Mouse (Mus musculus): ENCODE measurements around the gene Lrrc2. TPM values are rescaled to one million over a fixed set of nuclear protein-coding genes. Genes with fewer than 3 reads are reported as not detected.

Lrrc2 gene
- polyA plus RNA-seq, 1 experiment from 2014 or later, result 0.06 TPM

GRCm38 (mm10) chr9:110946548-110947044 is 4.7 kb upstream of the Lrrc2 start:
- H3K9ac ChIP-seq (ENCODE audit: low read depth, low read length), result no peak overlapping the region
- no peak overlapping the region for H3K4me3 ChIP-seq (ENCODE audit: low read length)
- peaks cover 24% of the 10 kb centered on the region for H3K27me3 ChIP-seq (replicated peaks; ENCODE audit: control insufficient read depth, insufficient read depth, low read length)
- H3K27ac ChIP-seq (ENCODE audit: low read length), result no peak overlapping the region
- no peak overlapping the region for H3K4me2 ChIP-seq (ENCODE audit: low read depth, low read length)
- no peaks in the 10 kb centered on the region; the same call in 1 of the 2 replicates for H3K4me1 ChIP-seq (ENCODE audit: control insufficient read depth, insufficient read depth, low read length)
- H3K9me3 ChIP-seq (ENCODE audit: control insufficient read depth, low read length), result no peaks in the 10 kb centered on the region
- WGBS, result 33% methylated on average over 20 of the region's 20 CpGs
- no peak for ATAC-seq
- no peaks in the 10 kb centered on the region for H3K36me3 ChIP-seq (ENCODE audit: control insufficient read depth, insufficient read depth, low read length)

- Histone ChIP-seq H3K4me1 (ENCODE audit: control insufficient read depth, insufficient read depth, low read length) (no peaks in the 10 kb centered on the region; the same call in 1 of the 2 replicates), H3K9me3 (ENCODE audit: control insufficient read depth, low read length) (no peaks in the 10 kb centered on the region), H3K9ac (ENCODE audit: low read depth, low read length) (no peak overlapping the region), H3K27me3 (replicated peaks; ENCODE audit: control insufficient read depth, insufficient read depth, low read length) (peaks cover 24% of the 10 kb centered on the region), H3K36me3 (ENCODE audit: control insufficient read depth, insufficient read depth, low read length) (no peaks in the 10 kb centered on the region), H3K27ac (ENCODE audit: low read length) (no peak overlapping the region), H3K4me2 (ENCODE audit: low read depth, low read length) (no peak overlapping the region), H3K4me3 (ENCODE audit: low read length) (no peak overlapping the region)
- WGBS, result 26% methylated on average over 6 of the region's 6 CpGs
- no peak for ATAC-seq
Measured at GRCm38 (mm10) chr9:110947261-110947661, 4.1 kb upstream of the Lrrc2 start.

GRCm38 (mm10) chr9:110947900-110948299 is 3.4 kb upstream of the Lrrc2 start:
- Histone ChIP-seq H3K4me1 (ENCODE audit: control insufficient read depth, insufficient read depth, low read length) (no peaks in the 10 kb centered on the region; the same call in 1 of the 2 replicates), H3K27me3 (replicated peaks; ENCODE audit: control insufficient read depth, insufficient read depth, low read length) (peaks cover 24% of the 10 kb centered on the region), H3K9ac (ENCODE audit: low read depth, low read length) (no peak overlapping the region), H3K4me2 (ENCODE audit: low read depth, low read length) (no peak overlapping the region), H3K9me3 (ENCODE audit: control insufficient read depth, low read length) (no peaks in the 10 kb centered on the region), H3K4me3 (ENCODE audit: low read length) (no peak overlapping the region), H3K36me3 (ENCODE audit: control insufficient read depth, insufficient read depth, low read length) (no peaks in the 10 kb centered on the region), H3K27ac (ENCODE audit: low read length) (no peak overlapping the region)
- 53% methylated on average over 6 of the region's 6 CpGs for whole genome bisulfite sequencing
- no peak for ATAC-seq

GRCm38 (mm10) chr9:110948813-110949310 is 2.5 kb upstream of the Lrrc2 start:
- Histone ChIP-seq H3K9ac (ENCODE audit: low read depth, low read length) (no peak overlapping the region), H3K36me3 (ENCODE audit: control insufficient read depth, insufficient read depth, low read length) (no peaks in the 10 kb centered on the region), H3K27me3 (replicated peaks; ENCODE audit: control insufficient read depth, insufficient read depth, low read length) (peaks cover 24% of the 10 kb centered on the region), H3K4me3 (ENCODE audit: low read length) (no peak overlapping the region), H3K27ac (ENCODE audit: low read length) (no peak overlapping the region), H3K4me2 (ENCODE audit: low read depth, low read length) (no peak overlapping the region), H3K4me1 (ENCODE audit: control insufficient read depth, insufficient read depth, low read length) (no peaks in the 10 kb centered on the region; the same call in 1 of the 2 replicates), H3K9me3 (ENCODE audit: control insufficient read depth, low read length) (no peaks in the 10 kb centered on the region)
- WGBS, result 56% methylated on average over 8 of the region's 8 CpGs
- ATAC-seq, result no peak

GRCm38 (mm10) chr9:110950109-110950508 is 1.2 kb upstream of the Lrrc2 start:
- no peak overlapping the region for H3K4me3 ChIP-seq (ENCODE audit: low read length)
- WGBS, result 95% methylated on average over 3 of the region's 3 CpGs
- no peak overlapping the region for H3K4me2 ChIP-seq (ENCODE audit: low read depth, low read length)
- H3K9me3 ChIP-seq (ENCODE audit: control insufficient read depth, low read length), result no peaks in the 10 kb centered on the region
- H3K4me1 ChIP-seq (ENCODE audit: control insufficient read depth, insufficient read depth, low read length), result no peaks in the 10 kb centered on the region; the same call in 1 of the 2 replicates
- no peaks in the 10 kb centered on the region for H3K36me3 ChIP-seq (ENCODE audit: control insufficient read depth, insufficient read depth, low read length)
- ATAC-seq, result no peak
- peaks cover 18% of the 10 kb centered on the region for H3K27me3 ChIP-seq (replicated peaks; ENCODE audit: control insufficient read depth, insufficient read depth, low read length)
- H3K9ac ChIP-seq (ENCODE audit: low read depth, low read length), result no peak overlapping the region
- no peak overlapping the region for H3K27ac ChIP-seq (ENCODE audit: low read length)

GRCm38 (mm10) chr9:110951866-110952265 is 521 bp downstream of the Lrrc2 start:
- no peaks in the 10 kb centered on the region for H3K4me1 ChIP-seq (ENCODE audit: control insufficient read depth, insufficient read depth, low read length)
- no peak for ATAC-seq
- no peak overlapping the region for H3K4me3 ChIP-seq (ENCODE audit: low read length)
- 94% methylated on average over 13 of the region's 13 CpGs for WGBS
- no peaks in the 10 kb centered on the region for H3K36me3 ChIP-seq (ENCODE audit: control insufficient read depth, insufficient read depth, low read length)
- no peak overlapping the region for H3K9ac ChIP-seq (ENCODE audit: low read depth, low read length)
- no peak overlapping the region for H3K27ac ChIP-seq (ENCODE audit: low read length)
- H3K9me3 ChIP-seq (ENCODE audit: control insufficient read depth, low read length), result no peaks in the 10 kb centered on the region
- no peak overlapping the region for H3K4me2 ChIP-seq (ENCODE audit: low read depth, low read length)
- peaks cover 3% of the 10 kb centered on the region; the same call in 1 of the 2 replicates for H3K27me3 ChIP-seq (replicated peaks; ENCODE audit: control insufficient read depth, insufficient read depth, low read length)

- Histone ChIP-seq H3K4me3 (ENCODE audit: low read length) (no peak overlapping the region), H3K9ac (ENCODE audit: low read depth, low read length) (no peak overlapping the region), H3K4me1 (ENCODE audit: control insufficient read depth, insufficient read depth, low read length) (no peaks in the 10 kb centered on the region), H3K36me3 (ENCODE audit: control insufficient read depth, insufficient read depth, low read length) (no peaks in the 10 kb centered on the region), H3K27me3 (replicated peaks; ENCODE audit: control insufficient read depth, insufficient read depth, low read length) (peaks cover 3% of the 10 kb centered on the region; the same call in 1 of the 2 replicates), H3K9me3 (ENCODE audit: control insufficient read depth, low read length) (no peaks in the 10 kb centered on the region), H3K27ac (ENCODE audit: low read length) (no peak overlapping the region), H3K4me2 (ENCODE audit: low read depth, low read length) (no peak overlapping the region)
- 53% methylated on average over 6 of the region's 6 CpGs for WGBS
- no peak for ATAC-seq
Measured at GRCm38 (mm10) chr9:110952398-110952797, 1.1 kb downstream of the Lrrc2 start.

- no peak for ATAC-seq
Measured at GRCm38 (mm10) chr9:110952931-110953549, 1.7 kb downstream of the Lrrc2 start.

GRCm38 (mm10) chr9:110953550-110954461 is 2.5 kb downstream of the Lrrc2 start:
- Histone ChIP-seq H3K9ac (ENCODE audit: low read depth, low read length) (peak overlapping the region; percentile 62), H3K4me3 (ENCODE audit: low read length) (peak overlapping the region; percentile 49), H3K36me3 (ENCODE audit: control insufficient read depth, insufficient read depth, low read length) (no peaks in the 10 kb centered on the region), H3K4me1 (ENCODE audit: control insufficient read depth, insufficient read depth, low read length) (no peaks in the 10 kb centered on the region), H3K9me3 (ENCODE audit: control insufficient read depth, low read length) (no peaks in the 10 kb centered on the region), H3K27ac (ENCODE audit: low read length) (no peak overlapping the region), H3K27me3 (replicated peaks; ENCODE audit: control insufficient read depth, insufficient read depth, low read length) (peaks cover 3% of the 10 kb centered on the region; the same call in 1 of the 2 replicates), H3K4me2 (ENCODE audit: low read depth, low read length) (peak overlapping the region; percentile 90)
- WGBS, result under 1% methylated on average over 44 of the region's 44 CpGs
- peak; percentile 66 for ATAC-seq

More at GRCm38 (mm10) chr9:110952931-110953549, 1.7 kb downstream of the Lrrc2 start:
- Histone ChIP-seq H3K4me2 (ENCODE audit: low read depth, low read length) (peak overlapping the region; percentile 90), H3K9ac (ENCODE audit: low read depth, low read length) (0 out of 2 replicates have a peak overlapping the region, but pooled peaks have one; percentile 62), H3K4me3 (ENCODE audit: low read length) (peak overlapping the region; percentile 49), H3K9me3 (ENCODE audit: control insufficient read depth, low read length) (no peaks in the 10 kb centered on the region), H3K4me1 (ENCODE audit: control insufficient read depth, insufficient read depth, low read length) (no peaks in the 10 kb centered on the region), H3K27ac (ENCODE audit: low read length) (no peak overlapping the region), H3K36me3 (ENCODE audit: control insufficient read depth, insufficient read depth, low read length) (no peaks in the 10 kb centered on the region), H3K27me3 (replicated peaks; ENCODE audit: control insufficient read depth, insufficient read depth, low read length) (peaks cover 3% of the 10 kb centered on the region; the same call in 1 of the 2 replicates)
- WGBS, result 52% methylated on average over 5 of the region's 5 CpGs
